Mouse (Mus musculus): ENCODE data around the gene Capn13.
"Not testable (repeated sequence)": the region's sequence is repeated elsewhere in the genome, so short reads cannot be mapped to it uniquely, and the experiment has no call there.

Capn13 gene

GRCm38 (mm10) chr17:73329071-73329470 is 71.6 kb downstream of the Capn13 start:
- DNase-seq, result no peak

GRCm38 (mm10) chr17:73325314-73325713 is 75.4 kb downstream of the Capn13 start:
- DNase-seq, result no peak

- no peak for DNase-seq
These were observed 75.9 kb downstream of the Capn13 start for GRCm38 (mm10) chr17:73324732-73325131.

- DNase-seq, result no peak
These were observed 76.7 kb downstream of the Capn13 start for GRCm38 (mm10) chr17:73323981-73324380.

GRCm38 (mm10) chr17:73314786-73315185 is 85.9 kb downstream of the Capn13 start:
- DNase-seq, result no peak

GRCm38 (mm10) chr17:73311491-73311890 is 89.2 kb downstream of the Capn13 start:
- DNase-seq, result no peak

- no peak for DNase-seq
These were observed 92.0 kb downstream of the Capn13 start for GRCm38 (mm10) chr17:73308691-73309090.

- DNase-seq, result peak; percentile 37
These were observed 94.0 kb downstream of the Capn13 start for GRCm38 (mm10) chr17:73306626-73307025.

GRCm38 (mm10) chr17:73305622-73306021 is 95.0 kb downstream of the Capn13 start:
- DNase-seq, result peak; percentile 75

GRCm38 (mm10) chr17:73304086-73304812 is 96.4 kb downstream of the Capn13 start:
- DNase-seq, result no peak

GRCm38 (mm10) chr17:73303676-73304075 is 97.0 kb downstream of the Capn13 start:
- no peak for DNase-seq

- peak; percentile 88 for DNase-seq
These were observed 97.4 kb downstream of the Capn13 start for GRCm38 (mm10) chr17:73303217-73303616.

- DNase-seq, result peak; percentile 88
These were observed 98.6 kb downstream of the Capn13 start for GRCm38 (mm10) chr17:73302104-73302503.

- DNase-seq, result peak; percentile 77
These were observed 99.2 kb downstream of the Capn13 start for GRCm38 (mm10) chr17:73301258-73302050.

GRCm38 (mm10) chr17:73300147-73300880 is 100.4 kb downstream of the Capn13 start:
- peak; percentile 32 for DNase-seq

- DNase-seq, result no peak
These were observed 101.7 kb downstream of the Capn13 start for GRCm38 (mm10) chr17:73298981-73299380.

GRCm38 (mm10) chr17:73296855-73297254 is 103.8 kb downstream of the Capn13 start:
- peak; percentile 79 for DNase-seq

GRCm38 (mm10) chr17:73293237-73293636 is 107.4 kb downstream of the Capn13 start:
- no peak for DNase-seq

- no peak for DNase-seq
These were observed 116.4 kb downstream of the Capn13 start for GRCm38 (mm10) chr17:73284301-73284700.

GRCm38 (mm10) chr17:73282702-73283101 is 118.0 kb downstream of the Capn13 start:
- DNase-seq, result not testable (repeated sequence)

GRCm38 (mm10) chr17:73277770-73278169 is 122.9 kb downstream of the Capn13 start:
- no peak for DNase-seq

- DNase-seq, result no peak
These were observed 125.6 kb downstream of the Capn13 start for GRCm38 (mm10) chr17:73275066-73275465.

GRCm38 (mm10) chr17:73273809-73274208 is 126.9 kb downstream of the Capn13 start:
- DNase-seq, result no peak
